Mouse (Mus musculus): ENCODE measurements at regions not wholly inside any gene's neighbourhood (a gene's known extent, or its start where the extent isn't known, plus 50 kb on each side); places are given as distances from the start of the nearest gene placed in this dataset.

DNA sequence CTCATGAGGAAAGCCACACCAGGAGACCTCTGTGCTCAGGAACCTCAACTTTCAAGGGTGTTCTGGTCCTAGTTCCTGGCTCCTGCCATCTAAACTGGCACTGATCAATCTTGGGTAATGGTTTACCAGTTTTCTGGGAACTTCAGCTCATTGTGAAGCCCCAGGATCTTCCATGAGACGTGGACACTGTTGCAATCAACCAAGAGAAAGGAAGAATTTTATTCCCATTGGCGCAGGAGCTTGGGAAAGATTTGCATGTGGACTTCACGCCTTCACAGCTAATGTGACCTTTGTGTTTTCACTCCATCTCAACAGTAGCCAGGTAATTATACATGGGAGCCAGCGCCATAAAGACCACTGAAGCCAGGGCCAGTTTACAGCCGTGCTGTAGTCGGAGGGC, 217.8 kb upstream of the Fam19a5 start:
- ChIA-PET POLR2A (no interaction called here), CTCF (no interaction called here)

DNA sequence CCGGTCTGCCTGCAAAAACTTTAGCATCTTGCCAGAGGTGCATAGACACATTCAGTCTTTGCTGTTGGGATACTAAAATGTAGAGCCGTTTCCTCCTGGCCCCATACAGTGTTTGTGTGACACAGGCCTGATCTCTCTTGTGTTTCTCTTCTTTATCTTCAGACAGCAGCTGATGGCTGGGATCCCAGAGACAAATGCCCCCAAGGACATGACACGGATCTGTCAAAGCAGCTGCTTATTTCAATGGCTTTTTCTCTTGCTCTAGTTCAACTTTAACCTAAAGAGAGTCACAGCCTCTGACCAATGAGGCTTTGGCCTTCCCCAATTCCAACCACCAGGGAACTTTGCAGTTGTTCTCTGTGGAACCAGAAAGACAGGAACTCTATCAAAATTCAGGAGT, 211.7 kb upstream of the Fam19a5 start:
- POLR2A ChIA-PET = no interaction called here
- CTCF ChIA-PET = no interaction called here

DNA sequence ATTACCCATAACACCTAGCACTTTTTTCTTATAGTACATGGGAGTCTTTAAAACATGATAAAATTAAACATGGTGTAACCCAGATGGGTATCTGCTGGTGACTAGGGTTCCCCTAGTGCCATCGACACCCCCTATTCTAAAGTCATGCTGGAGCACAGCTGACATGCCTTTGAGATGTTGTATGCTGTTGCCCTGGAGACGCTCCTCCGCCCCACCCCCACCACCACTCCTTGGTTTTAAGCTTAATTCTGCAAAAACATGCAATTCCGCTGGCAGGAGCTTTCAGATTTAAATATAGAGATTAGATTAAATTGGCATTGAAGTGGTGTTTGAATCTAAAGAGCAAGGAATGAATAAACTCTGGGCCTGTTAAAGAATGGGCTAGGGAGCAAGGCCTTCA, 210.6 kb upstream of the Fam19a5 start:
- ChIA-PET POLR2A (no interaction called here), CTCF (interaction anchor here in 2 of 4 experiments (0.6 to 1.0 kb wide), 2 partner anchors 34 to 67 kb away, joined by 3 read pairs; no protein-coding TSS in a partner anchor)

DNA sequence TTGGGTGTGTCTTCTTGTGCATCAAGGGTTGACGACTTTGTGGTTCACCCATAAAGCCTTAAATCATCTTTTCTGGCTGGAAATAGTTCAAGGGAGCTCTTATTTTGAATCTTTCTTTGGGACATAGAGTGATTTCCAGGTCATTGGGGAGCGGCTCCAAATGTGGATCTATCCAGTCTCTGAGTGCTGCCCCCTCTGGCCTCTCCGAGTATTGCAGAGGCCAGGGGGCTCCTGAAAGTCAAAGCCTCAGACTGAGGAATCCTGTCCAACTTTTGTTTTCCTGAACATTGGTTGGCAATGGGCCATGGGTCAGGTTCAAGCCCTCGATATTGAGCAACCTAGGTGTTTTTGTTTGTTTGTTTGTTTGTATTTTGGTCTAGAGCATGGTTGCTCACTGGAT, 209.7 kb upstream of the Fam19a5 start:
- ChIA-PET POLR2A (no interaction called here), CTCF (interaction anchor here in 3 of 4 experiments (0.6 to 1.2 kb wide), 5 partner anchors 14 to 233 kb away, joined by 3 to 8 read pairs (median 3); no protein-coding TSS in a partner anchor)

DNA sequence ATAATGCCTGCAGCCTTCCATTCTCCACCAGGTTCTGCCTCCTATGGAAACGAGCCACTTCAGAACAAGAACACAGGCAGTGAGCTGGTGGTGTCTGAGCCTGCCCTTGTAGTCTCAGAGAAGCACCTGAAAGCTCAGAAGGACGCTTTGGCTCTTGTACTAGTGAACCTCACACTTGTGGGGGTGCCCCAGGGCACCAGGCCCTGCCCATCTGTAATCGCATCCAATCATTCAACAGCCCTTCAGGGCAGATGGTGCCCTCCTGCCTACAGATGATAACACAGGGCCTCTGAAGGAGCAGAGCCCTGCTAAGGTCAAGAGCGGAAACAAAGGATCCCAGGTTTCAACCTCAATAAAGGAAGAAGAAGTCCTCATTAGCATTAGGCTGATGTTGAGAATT, 208.8 kb upstream of the Fam19a5 start:
- CTCF ChIA-PET = no interaction called here
- POLR2A ChIA-PET = no interaction called here

DNA sequence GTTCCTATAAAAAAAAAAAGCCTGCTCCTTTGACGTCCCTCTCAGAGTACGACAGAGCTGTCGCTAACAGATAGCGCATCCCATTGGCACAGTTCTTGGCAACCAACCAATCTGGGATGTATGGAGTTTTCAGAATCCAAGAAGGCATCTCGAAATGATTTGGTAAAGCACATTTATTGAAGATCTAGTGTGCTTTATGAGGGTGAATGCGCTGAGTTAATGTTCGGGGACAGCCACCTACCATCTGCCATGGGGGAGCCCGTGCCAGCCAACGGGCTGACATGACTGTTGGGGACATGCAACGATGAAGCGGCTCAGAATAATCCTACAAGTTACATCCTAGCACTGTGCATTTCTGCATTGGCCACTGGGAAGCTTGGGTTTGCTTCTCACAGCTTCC, 208.4 kb upstream of the Fam19a5 start:
- CTCF ChIA-PET = no interaction called here
- POLR2A ChIA-PET = no interaction called here

DNA sequence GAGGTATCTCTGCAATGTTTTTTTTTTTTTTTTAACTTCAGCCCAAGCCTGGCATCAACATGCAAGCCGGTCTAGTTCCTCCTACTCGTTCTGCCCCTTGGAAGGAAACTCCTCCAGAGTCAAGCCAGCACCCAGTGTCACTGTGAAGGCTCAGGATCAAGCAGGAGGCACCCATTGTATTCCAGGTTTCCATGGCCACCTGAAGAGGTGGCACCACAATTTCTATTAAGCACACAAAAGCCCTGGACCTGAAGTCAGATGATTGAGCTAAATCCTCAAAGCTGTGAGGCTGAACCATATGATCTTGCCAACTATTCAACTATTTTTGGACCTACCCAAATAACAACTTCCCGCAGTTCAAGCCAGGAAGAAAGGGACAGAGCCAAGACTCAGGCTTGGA, 204.2 kb upstream of the Fam19a5 start:
- ChIA-PET POLR2A (interaction anchor here in 1 of 4 experiments (0.6 kb wide), 1 partner anchor 702 kb away, joined by 4 read pairs; no protein-coding TSS in a partner anchor), CTCF (no interaction called here)

DNA sequence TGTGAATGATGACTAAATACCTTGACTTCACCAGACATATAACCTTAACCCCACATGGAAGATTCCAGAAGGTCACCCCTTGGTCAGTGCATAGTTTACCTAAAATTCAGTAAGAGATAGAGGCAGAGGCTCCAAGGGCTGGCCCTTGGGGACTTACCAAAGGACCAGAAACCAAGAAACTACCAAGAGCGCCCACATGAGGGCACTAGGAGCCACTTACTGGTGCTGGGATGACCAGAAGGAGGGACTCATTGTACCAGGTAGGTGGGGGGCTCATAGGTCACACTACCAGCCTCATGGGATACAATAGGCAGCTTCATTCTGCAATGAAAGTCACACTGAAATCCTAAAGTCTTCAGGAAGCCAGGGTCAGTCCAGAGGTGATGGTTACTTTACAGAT, 201.4 kb upstream of the Fam19a5 start:
- CTCF ChIA-PET = no interaction called here
- POLR2A ChIA-PET = no interaction called here

DNA sequence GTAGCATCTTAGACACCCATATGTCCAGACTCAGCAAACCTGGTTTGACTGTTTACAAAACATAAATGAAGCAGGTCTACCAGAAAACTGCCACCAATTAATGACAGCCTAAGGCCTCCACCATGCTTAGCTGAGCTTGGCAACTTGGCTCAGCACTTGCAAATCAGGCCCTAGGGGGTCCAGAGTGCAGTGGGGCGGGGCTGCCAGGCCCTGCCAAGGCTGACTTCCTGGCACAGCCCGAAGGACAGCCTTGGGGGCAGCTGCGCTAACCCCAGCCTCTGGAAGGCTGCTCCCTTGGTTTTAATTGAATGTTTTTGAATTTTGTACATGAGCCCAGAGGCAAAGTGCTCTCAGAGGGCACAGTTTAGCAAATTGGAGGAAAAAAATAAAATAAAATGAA, 198.3 kb upstream of the Fam19a5 start:
- ChIA-PET CTCF (no interaction called here), POLR2A (no interaction called here)

DNA sequence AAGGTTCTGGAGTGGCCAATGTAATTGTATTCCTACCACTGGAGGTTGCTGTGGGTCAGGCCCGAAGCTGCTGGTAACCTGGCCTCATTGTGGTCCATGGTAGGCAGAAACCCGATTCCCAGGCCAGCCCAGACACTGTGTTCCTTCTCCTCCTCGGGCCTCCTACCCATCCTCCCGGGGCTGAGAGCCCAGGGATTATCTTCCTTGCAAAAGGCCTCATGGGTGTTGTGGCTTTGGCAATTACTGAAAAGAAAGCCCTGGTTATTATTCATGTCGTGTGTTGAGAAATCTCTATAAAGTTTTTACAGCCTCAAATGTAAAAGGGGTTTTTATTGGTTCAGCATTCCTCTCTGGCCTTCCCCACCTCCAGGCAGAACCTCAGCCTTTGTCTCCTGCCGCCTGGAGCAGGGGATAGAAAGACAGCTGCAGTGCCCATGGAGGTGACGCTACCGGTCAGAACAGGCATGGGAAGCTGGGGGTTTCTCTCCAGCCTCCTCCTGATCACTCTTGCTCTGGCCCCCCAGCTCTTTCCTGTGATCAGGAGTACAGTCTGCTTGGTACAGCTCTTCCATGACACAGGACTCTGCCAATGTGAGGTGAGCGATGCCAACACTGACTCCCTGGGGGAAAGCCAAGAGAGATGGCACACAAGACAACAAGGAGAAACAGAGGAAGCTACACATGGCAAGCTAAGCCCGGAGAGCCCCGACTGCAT, 194.4 kb upstream of the Fam19a5 start:
- CTCF ChIA-PET = no interaction called here

DNA sequence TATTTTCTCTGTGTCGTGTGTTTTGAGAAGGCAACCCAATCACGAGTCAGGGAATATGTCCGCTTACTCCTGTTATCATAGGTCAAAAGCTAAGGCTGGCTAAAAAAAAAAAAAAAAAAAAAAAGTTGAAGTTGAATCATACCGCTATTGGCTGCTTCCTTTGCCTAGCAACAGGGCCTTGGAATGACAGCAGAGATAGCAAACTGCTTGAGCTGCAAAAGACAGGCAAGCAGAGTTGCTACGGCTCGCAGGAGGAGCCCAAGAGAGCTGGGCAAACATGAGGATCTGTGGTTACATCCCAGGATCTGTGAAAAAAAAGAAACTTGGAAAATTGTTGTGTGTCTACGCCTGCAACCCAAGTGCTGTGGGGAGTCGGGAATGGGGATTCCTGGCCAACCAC, 191.3 kb upstream of the Fam19a5 start:
- ChIA-PET POLR2A (interaction anchor here in 1 of 4 experiments (0.6 to 0.7 kb wide), 2 partner anchors 16 to 49 kb away, joined by 3 to 6 read pairs; no protein-coding TSS in a partner anchor), CTCF (no interaction called here)

More for the DNA sequence above, 194.4 kb upstream of the Fam19a5 start:
- POLR2A ChIA-PET = no interaction called here

DNA sequence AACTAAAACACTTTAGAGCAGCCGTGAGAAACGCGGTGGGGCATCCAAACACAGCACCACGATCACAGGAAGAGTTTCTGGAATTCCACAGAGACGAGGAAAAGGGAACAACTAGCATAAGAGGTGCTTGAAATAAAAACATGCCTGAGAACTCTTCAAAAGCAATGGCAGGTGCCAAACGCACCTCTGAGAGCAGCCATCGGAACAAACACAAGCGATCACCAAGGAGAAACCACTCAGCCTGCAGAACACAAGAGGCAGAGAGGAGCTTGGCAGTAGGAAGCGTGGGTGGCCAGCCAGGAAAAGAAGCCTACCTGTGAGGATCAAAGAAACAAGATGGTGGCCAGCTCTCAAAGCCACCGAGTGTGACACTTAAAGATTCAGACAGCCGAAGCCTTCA, 190.2 kb upstream of the Fam19a5 start:
- ChIA-PET CTCF (no interaction called here), POLR2A (no interaction called here)

DNA sequence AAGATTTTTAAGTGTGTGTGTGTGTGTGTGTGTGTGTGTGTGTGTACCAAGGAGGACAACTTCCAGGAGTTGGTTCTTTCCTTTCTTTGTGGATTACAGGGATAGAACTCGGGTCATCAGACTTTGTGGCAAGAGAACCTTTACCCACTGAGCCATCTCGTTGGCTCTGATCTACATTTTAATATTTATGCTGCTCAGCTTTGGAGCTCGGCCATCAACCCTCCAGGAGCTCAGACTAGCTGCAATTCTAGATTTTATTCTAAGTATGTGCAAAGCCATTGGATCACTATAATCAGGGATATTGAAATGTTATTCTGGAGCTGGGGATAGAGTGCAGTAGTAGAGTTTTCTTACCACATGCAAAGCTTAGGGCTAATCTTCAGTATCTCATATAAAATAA, 183.6 kb upstream of the Fam19a5 start:
- ChIA-PET POLR2A (no interaction called here), CTCF (interaction anchor here in 1 of 4 experiments (0.6 kb wide), 1 partner anchor 782 kb away, joined by 3 read pairs; no protein-coding TSS in a partner anchor)

DNA sequence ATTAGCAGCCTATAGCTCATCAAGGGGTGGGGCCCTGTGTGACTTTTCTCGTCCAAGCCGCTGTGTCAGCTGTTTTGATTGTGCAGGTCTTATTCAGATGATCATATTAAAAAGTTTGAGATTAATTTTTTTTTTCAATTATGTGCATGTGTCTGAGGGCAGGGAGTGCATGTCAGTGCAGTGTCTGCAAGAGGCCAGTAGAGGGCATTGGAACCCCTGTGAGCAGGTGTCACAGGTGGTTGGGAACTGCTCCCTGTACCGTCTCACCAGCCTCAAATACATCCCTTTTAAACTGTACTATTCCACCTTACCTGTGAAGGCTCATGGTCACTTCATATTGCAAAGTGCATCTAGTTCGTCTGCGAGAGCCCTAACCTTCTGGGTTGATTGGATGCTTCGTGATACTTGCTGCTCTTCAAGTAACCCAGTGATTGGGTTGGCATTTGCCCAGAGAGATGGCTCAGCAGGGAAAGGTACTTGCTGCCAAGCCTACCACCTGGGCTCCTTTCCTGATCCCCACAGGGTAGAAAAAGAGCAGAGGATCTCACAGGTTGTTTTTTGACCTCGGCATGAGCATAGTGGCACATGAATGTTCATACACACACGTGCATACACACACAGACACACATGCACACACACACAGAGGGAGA, 178.3 kb upstream of the Fam19a5 start:
- ChIA-PET POLR2A (no interaction called here), CTCF (interaction anchor here in 1 of 4 experiments (0.7 kb wide), 1 partner anchor 858 kb away, joined by 4 read pairs; no protein-coding TSS in a partner anchor)

DNA sequence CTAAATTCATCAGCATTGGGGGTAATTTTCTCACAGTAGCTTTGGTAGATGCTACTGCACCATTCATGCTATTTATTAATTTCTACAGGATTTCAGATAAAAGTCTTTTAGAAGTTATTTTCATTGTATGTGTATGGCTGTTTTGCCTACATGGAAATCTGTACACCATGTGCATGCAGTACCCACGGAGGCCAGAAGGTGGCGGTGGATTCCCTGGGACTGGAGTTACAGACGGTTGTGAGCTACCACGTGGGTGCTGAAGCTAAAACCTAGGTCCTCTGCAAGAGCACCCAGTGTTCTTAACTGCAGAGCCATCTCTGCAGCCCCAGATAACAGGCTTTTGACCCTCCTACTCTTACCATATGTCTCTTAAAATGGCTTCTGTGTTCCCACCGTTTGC, 176.7 kb upstream of the Fam19a5 start:
- CTCF ChIA-PET = interaction anchor here in 3 of 4 experiments (0.6 to 1.2 kb wide), 11 partner anchors 10 to 881 kb away, joined by 3 to 7 read pairs (median 3); no protein-coding TSS in a partner anchor
- POLR2A ChIA-PET = interaction anchor here in 1 of 4 experiments (0.6 kb wide), 1 partner anchor 1538 kb away, joined by 3 read pairs; no protein-coding TSS in a partner anchor

DNA sequence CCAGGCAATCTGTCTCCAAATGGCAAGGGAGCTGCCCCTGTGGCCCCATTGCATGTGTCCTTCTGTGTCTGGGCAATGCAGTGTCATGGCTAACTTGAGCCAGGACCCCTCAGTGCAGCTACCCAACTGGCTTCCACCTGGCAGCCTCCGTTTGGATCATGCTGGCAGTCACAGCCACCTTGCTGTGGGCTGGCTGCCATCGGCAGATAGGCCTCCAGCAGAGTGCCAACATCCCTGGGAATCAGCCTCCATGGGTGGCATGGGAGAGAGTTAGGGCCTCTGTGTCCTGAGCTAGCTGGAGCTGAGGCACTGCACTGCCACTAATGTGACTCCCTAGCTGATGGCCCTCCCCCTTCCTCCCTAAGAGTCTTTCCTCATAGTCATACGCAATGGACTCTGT, 174.7 kb upstream of the Fam19a5 start:
- POLR2A ChIA-PET = interaction anchor here in 1 of 4 experiments (0.5 kb wide), 1 partner anchor 16 kb away, joined by 6 read pairs; no protein-coding TSS in a partner anchor
- CTCF ChIA-PET = no interaction called here

DNA sequence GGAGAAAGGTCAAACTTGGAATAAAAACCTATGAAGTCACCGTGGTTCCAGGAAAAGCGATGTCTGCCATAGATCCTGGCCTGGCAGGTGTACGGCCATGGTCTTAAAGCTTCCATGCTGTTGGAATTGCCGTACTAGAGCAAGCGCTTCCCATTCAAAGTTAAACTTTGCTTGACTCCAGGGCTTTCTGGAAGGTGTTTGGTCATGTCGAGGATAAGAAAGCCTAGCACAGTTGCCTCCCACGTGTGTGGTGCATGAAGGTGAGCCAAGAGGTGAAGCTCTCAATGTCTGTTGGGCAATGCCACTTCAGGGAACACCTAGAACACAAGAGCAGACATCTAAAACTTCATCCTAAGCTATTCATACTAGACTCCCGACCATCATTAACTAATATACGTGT, 174.3 kb upstream of the Fam19a5 start:
- ChIA-PET CTCF (interaction anchor here in 1 of 4 experiments (0.6 kb wide), 1 partner anchor 68 kb away, joined by 3 read pairs; no protein-coding TSS in a partner anchor), POLR2A (no interaction called here)

DNA sequence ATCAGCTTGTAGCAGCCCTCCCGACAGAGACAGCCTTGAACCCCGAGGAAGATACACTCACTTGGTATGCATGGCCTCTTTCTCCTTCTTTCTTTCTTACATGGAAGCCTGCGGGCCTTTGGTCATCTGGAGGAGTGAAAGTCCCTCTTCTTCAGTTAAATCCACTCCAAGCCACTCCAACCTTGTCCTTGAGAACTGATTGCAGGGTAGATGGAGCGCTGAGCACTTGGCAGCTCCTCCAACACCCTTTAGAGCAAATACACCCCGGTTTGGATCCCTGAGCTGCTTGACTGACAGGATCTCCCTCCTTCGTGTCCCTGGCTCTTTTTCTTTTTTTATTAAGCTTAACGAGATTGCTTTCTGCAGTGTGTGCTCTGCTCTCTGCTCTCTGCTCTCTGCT, 173.3 kb upstream of the Fam19a5 start:
- POLR2A ChIA-PET = interaction anchor here in 1 of 4 experiments (1.3 kb wide), 1 partner anchor 177 kb away, joined by 3 read pairs; no protein-coding TSS in a partner anchor
- CTCF ChIA-PET = no interaction called here

DNA sequence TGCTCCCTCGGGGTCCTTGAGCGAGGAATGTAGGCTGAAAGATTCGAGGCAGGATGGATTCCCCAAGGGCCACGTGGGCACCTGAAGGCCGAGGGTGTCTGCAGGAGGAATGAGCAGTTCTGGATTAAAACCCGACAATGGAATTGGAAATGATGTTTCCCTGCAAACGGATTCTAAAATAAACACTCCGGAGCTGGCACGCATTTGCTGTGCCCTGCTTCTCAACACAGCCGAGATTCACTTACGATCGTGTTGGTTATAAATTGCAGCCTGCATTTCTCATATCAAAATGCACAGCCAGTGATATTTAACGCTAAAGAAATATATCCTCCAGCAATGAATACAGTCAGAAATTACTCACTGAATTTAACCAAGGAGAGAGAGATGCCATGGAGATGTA, 169.4 kb upstream of the Fam19a5 start:
- POLR2A ChIA-PET = no interaction called here
- CTCF ChIA-PET = no interaction called here

DNA sequence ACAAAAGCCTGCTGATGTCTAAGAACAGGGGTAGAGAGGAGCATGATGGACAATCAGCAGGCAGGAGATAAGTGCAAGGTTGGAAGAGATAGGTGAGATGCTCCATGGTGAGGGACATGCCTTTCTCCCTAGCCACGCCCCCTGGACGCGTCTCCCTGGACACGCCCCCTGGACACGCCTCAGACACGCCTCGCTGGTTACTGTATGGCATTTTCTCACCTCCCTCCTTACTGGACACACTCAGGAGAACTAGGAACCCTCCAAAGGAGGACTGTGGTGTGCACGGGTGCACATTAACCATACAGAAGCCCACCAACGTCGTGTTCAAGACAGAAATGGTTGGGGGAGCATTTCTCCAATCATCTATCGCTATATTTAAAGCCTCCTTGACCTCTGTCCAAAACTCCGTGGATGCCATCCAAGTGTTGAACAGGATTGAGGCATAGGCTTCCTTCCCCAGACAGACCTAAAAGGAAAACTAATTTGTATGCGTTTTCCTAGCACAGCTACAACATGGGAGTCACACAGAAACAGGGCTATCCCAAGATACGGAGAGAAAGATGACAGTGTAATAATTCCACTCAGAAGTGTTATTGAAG, 168.4 kb upstream of the Fam19a5 start:
- CTCF ChIA-PET = no interaction called here
- POLR2A ChIA-PET = no interaction called here
